Mouse (Mus musculus) ovary, postnatal 14 days (tissue): Measurements from ENCODE around the gene Zfp938.

ENCODE experiments used
- DNase-seq: peaks from one replicate; pipeline ENCODE4 v3.0.0; 2022; ENCODE audit warnings: low spot score

The Zfp938 gene

GRCm38 (mm10) chr10:82240742-82241400 lies at the start of gene Zfp938:
Zfp938 (minus strand) TSS chr10:82241280.
- DNase-seq = peak; percentile 52

- DNase-seq = no peak
Observed at GRCm38 (mm10) chr10:82257331-82257730, 16.3 kb upstream of the Zfp938 start.

- no peak for DNase-seq
Observed at GRCm38 (mm10) chr10:82245021-82245420, 3.9 kb upstream of the Zfp938 start.

GRCm38 (mm10) chr10:82241401-82241788 lies 315 bp upstream of the Zfp938 start:
- DNase-seq = no peak

- DNase-seq = peak; percentile 49
Observed at GRCm38 (mm10) chr10:82178257-82179064, 62.6 kb downstream of the Zfp938 start.
